Mouse (Mus musculus): Measurements from ENCODE around the gene Hoxb6.

- TF ChIP-seq POLR2A (IDR thresholded peaks at IDR 0.05; ENCODE audit: extremely low read depth, insufficient read depth, low read length) (no peak), CTCF (IDR thresholded peaks at IDR 0.05; ENCODE audit: low read depth, low read length) (no peak)
Observed at GRCm38 (mm10) chr11:96315344-96315681, 23.0 kb downstream of the Hoxb6 start.

Measured in liver, adult 2 months (tissue).